Mouse (Mus musculus) midbrain, embryonic 16.5 days (tissue): Measurements from ENCODE around the gene Ninj2. TPM values are rescaled to one million over a fixed set of nuclear protein-coding genes. Genes with fewer than 3 reads are reported as not detected.

Experiments used
- ATAC-seq: fragments of 200-750 bp; cut with Nextera tagmentation; 2 replicates; pipeline ENCODE4 v1.8.0; 2017; ENCODE audit warnings: moderate TSS enrichment
- H3K27ac ChIP-seq: fragments of 300-500 bp; sonication (generic); 2 replicates; pipeline ENCODE4 v1.5.1; 2014; ENCODE audit warnings: mild to moderate bottlenecking, low read length, mixed read lengths
- H3K27me3 ChIP-seq: fragments of 300-500 bp; sonication (generic); 2 replicates; pipeline ENCODE4 v1.6.1; 2014; ENCODE audit warnings: low read depth, low read length, mixed read lengths; ENCODE audit not compliant: control insufficient read depth, insufficient read depth
- H3K36me3 ChIP-seq: fragments of 300-500 bp; sonication (generic); 2 replicates; pipeline ENCODE4 v1.6.1; 2014; ENCODE audit warnings: mild to moderate bottlenecking, low read length, moderate library complexity, mixed read lengths; ENCODE audit not compliant: control insufficient read depth, insufficient read depth
- H3K4me1 ChIP-seq: fragments of 300-500 bp; sonication (generic); 2 replicates; pipeline ENCODE4 v1.6.1; 2014; ENCODE audit warnings: mild to moderate bottlenecking, low read length, mixed read lengths; ENCODE audit not compliant: control insufficient read depth, insufficient read depth
- H3K4me2 ChIP-seq: fragments of 300-500 bp; sonication (generic); 2 replicates; pipeline ENCODE4 v1.6.1; 2014; ENCODE audit warnings: mild to moderate bottlenecking, low read length, mixed read lengths
- H3K4me3 ChIP-seq: fragments of 300-500 bp; sonication (generic); 2 replicates; pipeline ENCODE4 v1.5.1; 2014; ENCODE audit warnings: low read depth, mild to moderate bottlenecking, low read length, moderate library complexity, mixed read lengths
- H3K9ac ChIP-seq: fragments of 300-500 bp; sonication (generic); 2 replicates; pipeline ENCODE4 v1.6.1; 2014; ENCODE audit warnings: low read depth, low read length, mixed read lengths
- H3K9me3 ChIP-seq: fragments of 300-500 bp; sonication (generic); replicated peaks from 2 replicates; pipeline ENCODE4 v1.6.1; 2014; ENCODE audit warnings: mild to moderate bottlenecking, low read length, mixed read lengths; ENCODE audit not compliant: control insufficient read depth, poor library complexity, severe bottlenecking
- WGBS: fragments of 180-500 bp; shearing (Covaris S2); extraction: QIAGEN DNeasy Blood & Tissue Kit; methylation state at CpG from one replicate; pipeline ENCODE4 v1.1.7; 2014; 5-methylcytosine and 5-hydroxymethylcytosine counted together
- polyA plus RNA-seq: library from polyadenylated mRNA; unstranded; fragments of >200 nt; fragmentation: Nextera tagmentation; extraction: Ambion mirVana; gene quantifications from 2 replicates; pipeline ENCODE4 v1.2.1, GENCODE M21; 2015

Gene Ninj2
- polyA plus RNA-seq, 1 experiment from 2014 or later: not detected

DNA sequence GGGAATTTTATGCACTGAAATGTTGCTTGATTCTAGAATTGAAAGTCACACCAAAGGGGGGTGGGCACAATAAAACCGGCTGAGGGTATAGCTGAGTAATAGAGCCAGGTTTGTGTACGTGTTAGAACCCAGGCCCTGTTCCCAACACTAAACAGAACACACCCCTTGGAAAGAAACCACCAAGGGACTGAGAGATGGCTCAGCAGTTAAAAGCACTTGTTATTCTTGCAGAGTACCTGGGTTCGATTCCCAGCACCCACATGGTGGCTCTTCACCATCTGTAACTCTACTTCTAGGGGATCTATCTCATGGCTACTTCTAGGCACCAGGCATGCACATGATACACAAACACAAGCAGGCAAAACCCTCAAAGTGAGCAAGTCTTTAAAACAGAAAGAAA lies 20.7 kb downstream of the Ninj2 start:
- H3K27ac ChIP-seq: no peak overlapping the region
- H3K9ac ChIP-seq: no peak overlapping the region
- H3K36me3 ChIP-seq: no peaks in the 10 kb centered on the region
- WGBS: 96% methylated on average over 3 of the region's 3 CpGs
- H3K9me3 ChIP-seq: no peaks in the 10 kb centered on the region
- ATAC-seq: no peak
- H3K4me3 ChIP-seq: no peak overlapping the region
- no peak overlapping the region for H3K4me2 ChIP-seq
- H3K27me3 ChIP-seq: no peaks in the 10 kb centered on the region
- H3K4me1 ChIP-seq: peaks cover 6% of the 10 kb centered on the region

DNA sequence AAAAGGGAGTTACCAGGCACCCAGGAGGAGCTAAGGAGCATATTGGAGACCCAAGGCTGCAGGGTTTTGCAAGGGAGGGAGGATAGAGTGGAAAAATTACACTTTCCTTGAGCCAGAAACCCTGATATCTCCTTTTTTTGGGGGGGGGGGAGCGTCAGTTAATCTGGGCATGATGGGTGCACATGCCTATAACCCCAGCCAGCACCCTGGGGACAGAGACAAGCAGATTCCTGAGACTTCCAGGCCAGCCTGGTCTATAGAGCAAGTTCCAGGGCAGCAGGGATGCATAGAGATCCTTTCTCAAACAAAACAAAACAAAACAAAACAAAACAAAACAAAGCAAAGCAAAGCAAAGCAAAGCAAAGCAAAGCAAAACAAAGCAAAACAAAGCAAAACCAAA lies 21.1 kb downstream of the Ninj2 start:
- Histone ChIP-seq H3K9ac (no peak overlapping the region), H3K9me3 (no peaks in the 10 kb centered on the region), H3K4me1 (peaks cover 6% of the 10 kb centered on the region), H3K27ac (no peak overlapping the region), H3K27me3 (no peaks in the 10 kb centered on the region), H3K36me3 (no peaks in the 10 kb centered on the region), H3K4me2 (no peak overlapping the region), H3K4me3 (no peak overlapping the region)
- WGBS: 60% methylated on average over 1 of the region's 1 CpGs
- no peak for ATAC-seq

- Histone ChIP-seq H3K9ac (no peak overlapping the region), H3K4me2 (no peak overlapping the region), H3K27ac (0 out of 2 replicates have a peak overlapping the region, but pooled peaks have one; percentile 17), H3K9me3 (no peaks in the 10 kb centered on the region), H3K27me3 (no peaks in the 10 kb centered on the region), H3K4me1 (peaks cover 6% of the 10 kb centered on the region; the same call in 1 of the 2 replicates), H3K4me3 (no peak overlapping the region), H3K36me3 (no peaks in the 10 kb centered on the region)
- no peak for ATAC-seq
- 16% methylated on average over 7 of the region's 7 CpGs for WGBS
Observed at GRCm38 (mm10) chr6:120114698-120115097, 21.5 kb downstream of the Ninj2 start.

- Histone ChIP-seq H3K9ac (no peak overlapping the region), H3K36me3 (no peaks in the 10 kb centered on the region), H3K27ac (no peak overlapping the region), H3K4me1 (peaks cover 6% of the 10 kb centered on the region; the same call in 1 of the 2 replicates), H3K4me3 (no peak overlapping the region), H3K27me3 (no peaks in the 10 kb centered on the region), H3K4me2 (no peak overlapping the region), H3K9me3 (no peaks in the 10 kb centered on the region)
- ATAC-seq: no peak
- WGBS: 35% methylated on average over 3 of the region's 3 CpGs
Observed at GRCm38 (mm10) chr6:120115443-120115842, 22.3 kb downstream of the Ninj2 start.

DNA sequence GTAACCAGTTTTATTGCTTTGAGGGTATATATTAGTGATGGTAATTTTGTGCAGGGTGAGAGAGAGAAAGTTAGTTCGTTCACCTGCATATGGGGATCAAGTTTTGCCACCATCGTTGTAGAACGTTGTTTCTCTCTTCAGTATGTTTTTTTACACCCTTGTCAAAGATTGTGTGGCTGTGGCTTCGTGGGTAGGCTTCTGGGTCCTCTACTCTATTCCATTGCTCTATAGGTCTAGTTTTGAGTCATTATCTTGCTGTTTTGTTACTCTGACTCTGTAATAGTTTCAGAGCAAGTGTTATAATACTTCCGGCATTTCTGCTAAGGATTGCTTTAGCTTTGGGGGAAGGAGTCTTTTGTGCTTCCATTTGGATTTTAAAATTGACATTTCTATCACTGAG lies 26.7 kb downstream of the Ninj2 start:
- H3K4me2 ChIP-seq: no peak overlapping the region
- no peaks in the 10 kb centered on the region for H3K4me1 ChIP-seq
- H3K9me3 ChIP-seq: no peaks in the 10 kb centered on the region
- no peak overlapping the region for H3K9ac ChIP-seq
- no peak overlapping the region for H3K27ac ChIP-seq
- no peaks in the 10 kb centered on the region for H3K36me3 ChIP-seq
- H3K4me3 ChIP-seq: no peak overlapping the region
- 91% methylated on average over 5 of the region's 5 CpGs for WGBS
- ATAC-seq: no peak
- no peaks in the 10 kb centered on the region for H3K27me3 ChIP-seq

DNA sequence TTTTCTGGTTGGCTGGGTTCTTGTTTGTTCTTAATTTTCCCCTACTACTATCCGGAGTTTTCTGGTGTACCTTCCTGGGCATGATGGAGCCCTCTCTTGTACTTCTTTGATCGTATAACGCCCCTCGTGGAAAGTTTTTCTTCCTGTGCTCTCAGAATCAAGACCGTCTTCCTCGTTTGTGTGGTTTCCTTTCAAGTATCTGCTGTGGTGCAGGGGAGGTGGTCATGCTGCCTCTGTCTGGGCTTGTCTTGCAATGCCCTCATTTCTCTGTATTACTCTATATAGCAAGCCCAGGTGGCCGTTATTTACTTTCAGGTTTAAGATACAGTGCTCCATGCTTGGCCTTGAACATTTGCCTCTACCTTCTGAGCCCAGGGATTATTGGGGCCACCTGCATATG lies 31.5 kb downstream of the Ninj2 start:
- Histone ChIP-seq H3K4me1 (no peaks in the 10 kb centered on the region), H3K27ac (no peak overlapping the region), H3K4me2 (no peak overlapping the region), H3K27me3 (no peaks in the 10 kb centered on the region), H3K9me3 (no peaks in the 10 kb centered on the region), H3K9ac (no peak overlapping the region), H3K4me3 (no peak overlapping the region), H3K36me3 (no peaks in the 10 kb centered on the region)
- no peak for ATAC-seq
- WGBS: 97% methylated on average over 7 of the region's 7 CpGs

DNA sequence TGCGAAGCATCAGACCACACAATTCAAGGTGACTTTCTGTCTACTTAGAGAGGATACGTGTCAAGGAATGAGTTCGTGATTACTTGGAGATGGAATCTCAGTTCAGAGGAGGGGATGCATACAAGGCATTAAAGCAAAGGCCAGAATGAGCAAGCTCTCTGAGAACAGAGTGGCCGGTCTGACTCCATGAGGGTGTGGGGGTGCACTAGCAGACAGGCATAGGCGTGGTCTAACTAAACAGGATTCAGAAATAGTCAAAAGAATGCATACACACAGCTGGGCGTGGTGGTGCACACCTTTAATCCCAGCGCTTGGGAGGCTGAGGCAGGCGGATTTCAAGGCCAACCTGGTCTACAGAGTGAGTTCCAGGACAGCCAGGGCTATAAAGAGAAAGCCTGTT lies 33.3 kb downstream of the Ninj2 start:
- no peak overlapping the region for H3K4me3 ChIP-seq
- no peaks in the 10 kb centered on the region for H3K9me3 ChIP-seq
- no peak overlapping the region for H3K27ac ChIP-seq
- no peak overlapping the region for H3K9ac ChIP-seq
- H3K4me1 ChIP-seq: no peaks in the 10 kb centered on the region
- no peaks in the 10 kb centered on the region for H3K27me3 ChIP-seq
- H3K4me2 ChIP-seq: no peak overlapping the region
- ATAC-seq: no peak
- WGBS: 91% methylated on average over 8 of the region's 8 CpGs
- no peaks in the 10 kb centered on the region for H3K36me3 ChIP-seq

DNA sequence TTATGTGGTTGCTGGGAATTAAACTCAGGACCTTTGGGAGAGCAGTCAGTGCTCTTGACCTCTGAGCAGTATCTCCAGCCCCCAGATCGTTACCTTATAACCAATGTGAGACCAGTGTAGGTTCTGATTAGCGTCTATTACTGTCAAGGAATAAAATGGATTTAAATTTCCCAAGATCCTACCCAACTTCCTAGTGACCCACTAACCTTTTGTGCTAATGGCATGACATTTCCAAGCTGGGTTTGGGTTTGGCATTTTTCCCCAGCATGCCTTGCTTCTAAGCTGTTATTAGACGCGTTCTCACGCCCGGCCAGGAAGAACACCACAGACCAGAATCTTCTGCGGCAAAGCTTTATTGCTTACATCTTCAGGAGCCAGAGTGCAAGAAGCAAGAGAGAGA lies 34.2 kb downstream of the Ninj2 start:
- Histone ChIP-seq H3K36me3 (no peaks in the 10 kb centered on the region), H3K27ac (no peak overlapping the region), H3K9me3 (no peaks in the 10 kb centered on the region), H3K27me3 (no peaks in the 10 kb centered on the region), H3K4me3 (no peak overlapping the region), H3K4me1 (no peaks in the 10 kb centered on the region), H3K9ac (no peak overlapping the region), H3K4me2 (no peak overlapping the region)
- no peak for ATAC-seq
- 97% methylated on average over 7 of the region's 7 CpGs for WGBS

DNA sequence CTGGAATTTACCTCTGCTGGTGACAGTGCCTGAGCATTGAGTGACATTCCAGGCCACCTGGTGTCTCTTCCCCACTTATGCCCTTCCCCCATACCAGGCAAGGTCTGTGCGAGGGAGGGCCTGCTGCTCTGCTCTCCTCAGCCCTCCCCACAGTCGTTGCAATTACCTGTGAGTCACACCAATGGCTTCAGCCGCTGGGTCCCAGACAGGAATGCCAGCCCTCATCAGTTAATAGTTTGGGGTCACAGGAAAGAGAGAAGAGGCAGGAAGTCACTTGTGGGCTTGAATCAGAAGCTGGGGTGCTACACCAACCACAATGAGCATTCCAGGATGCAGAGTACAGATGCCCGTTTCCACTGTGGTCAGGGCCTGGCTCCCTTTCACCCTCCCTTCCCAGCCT lies 41.6 kb downstream of the Ninj2 start:
- Histone ChIP-seq H3K9ac (no peak overlapping the region), H3K36me3 (no peaks in the 10 kb centered on the region), H3K27ac (no peak overlapping the region), H3K4me1 (no peaks in the 10 kb centered on the region), H3K4me2 (no peak overlapping the region), H3K9me3 (no peaks in the 10 kb centered on the region), H3K4me3 (no peak overlapping the region), H3K27me3 (no peaks in the 10 kb centered on the region)
- WGBS: 88% methylated on average over 4 of the region's 4 CpGs
- ATAC-seq: no peak

GRCm38 (mm10) chr6:120145439-120145838 lies 52.3 kb downstream of the Ninj2 start:
- Histone ChIP-seq H3K36me3 (no peaks in the 10 kb centered on the region), H3K27me3 (no peaks in the 10 kb centered on the region), H3K4me1 (no peaks in the 10 kb centered on the region), H3K9me3 (no peaks in the 10 kb centered on the region), H3K4me2 (no peak overlapping the region), H3K27ac (no peak overlapping the region), H3K9ac (no peak overlapping the region), H3K4me3 (no peak overlapping the region)
- ATAC-seq: no peak
- WGBS: 90% methylated on average over 1 of the region's 1 CpGs
